In the genomic region with DNA sequence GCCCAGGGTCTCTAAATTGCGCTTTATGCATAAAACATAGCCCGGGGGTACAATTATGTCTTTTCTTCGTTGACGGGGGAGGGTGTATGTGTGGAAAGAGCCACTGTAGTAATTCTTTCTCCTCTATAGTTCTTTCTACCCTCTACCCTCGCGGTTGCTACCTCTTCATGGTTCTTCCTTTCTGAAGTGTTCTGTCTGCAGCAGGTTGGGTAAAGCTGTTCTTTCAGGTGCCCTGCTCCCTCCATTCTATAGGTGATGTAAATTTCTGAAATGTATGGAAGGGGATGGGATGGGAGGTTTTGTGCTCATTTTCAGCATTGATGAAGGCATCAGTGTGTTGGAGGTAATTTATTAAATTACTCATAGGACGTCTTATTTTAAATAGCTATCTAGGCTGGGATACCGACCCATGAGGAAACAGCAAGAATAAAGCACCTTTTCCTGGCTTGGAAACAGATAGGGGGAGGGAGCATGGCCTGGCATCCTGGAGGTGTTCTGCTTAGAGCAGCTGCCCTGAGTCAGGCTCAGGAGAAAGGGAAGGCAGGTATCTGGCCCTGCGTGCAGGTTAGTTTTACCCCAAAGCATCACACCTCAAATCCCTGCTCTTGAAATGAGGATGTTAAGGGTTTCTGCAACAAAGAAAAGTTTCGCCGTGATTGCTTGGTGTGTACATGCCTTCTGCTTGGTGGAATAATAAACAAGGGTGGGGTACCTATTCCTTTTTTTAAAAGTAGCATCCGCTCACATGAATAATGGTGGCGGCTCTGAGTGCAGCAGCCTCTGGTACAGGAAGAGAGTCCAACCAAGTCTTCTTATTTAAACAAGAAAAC, we compare ENCODE assay signal across 8 mouse cellular contexts. TPM values are rescaled to one million over a fixed set of nuclear protein-coding genes. Genes with fewer than 3 reads are reported as not detected.
A peak's percentile ranks its signal among the peaks of the same experiment; 100 is the strongest.
DNase-seq lines count a peak whose midpoint lies in the region; ATAC-seq lines count a peak whose summit lies in the region.

No protein-coding gene starts in this region.

- 15% methylated on average over 13 of the region's 13 CpGs for WGBS in embryonic facial prominence, embryonic 14.5 days
- 12% methylated on average over 13 of the region's 13 CpGs for WGBS in intestine, embryonic 14.5 days
- WGBS in midbrain, embryonic 16.5 days: 16% methylated on average over 13 of the region's 13 CpGs

- DNase-seq in kidney, adult 18-20 months: peak; percentile 22
- no peak for DNase-seq in kidney, postnatal 25 days
- no peak for DNase-seq in embryonic facial prominence, embryonic 14.5 days (ENCODE audit: low spot score)
- DNase-seq in intestine, embryonic 14.5 days (ENCODE audit: low spot score): peak; percentile 52
- DNase-seq in frontal cortex, postnatal 25 days (ENCODE audit: low spot score in 2 of 2): no peak
- DNase-seq in left cerebral cortex, postnatal 14 days (ENCODE audit: low spot score in 2 of 2): no peak

- H3K27me3 ChIP-seq in embryonic facial prominence, embryonic 14.5 days (replicated peaks; ENCODE audit: control insufficient read depth, insufficient read depth, low read length): peaks cover 18% of the 10 kb centered on the region
- no peaks in the 10 kb centered on the region for H3K27me3 ChIP-seq in intestine, embryonic 14.5 days (replicated peaks; ENCODE audit: control insufficient read depth, insufficient read depth, low read length)
- H3K27me3 ChIP-seq in midbrain, embryonic 16.5 days (ENCODE audit: control insufficient read depth, insufficient read depth, low read depth, low read length): peaks cover 42% of the 10 kb centered on the region

- no peak overlapping the region for H3K27ac ChIP-seq in embryonic facial prominence, embryonic 14.5 days (replicated peaks; ENCODE audit: low read depth, low read length)
- H3K27ac ChIP-seq in intestine, embryonic 14.5 days (ENCODE audit: low read depth): no peak overlapping the region
- H3K27ac ChIP-seq in midbrain, embryonic 16.5 days (ENCODE audit: low read length): peak overlapping the region; percentile 3

- ATAC-seq in embryonic facial prominence, embryonic 14.5 days (ENCODE audit: low read depth): no peak
- no peak for ATAC-seq in intestine, embryonic 14.5 days (replicated peaks; ENCODE audit: low FRiP score, low TSS enrichment, low read depth)
- no peak for ATAC-seq in midbrain, embryonic 16.5 days
- ATAC-seq in monocyte, adult 5-6 weeks (replicated peaks; ENCODE audit: insufficient number of reproducible peaks, low FRiP score, low TSS enrichment, poor library complexity, severe bottlenecking): no peak

- peak overlapping the region; percentile 73 for H3K4me2 ChIP-seq in embryonic facial prominence, embryonic 14.5 days (ENCODE audit: low read depth, low read length)
- H3K4me2 ChIP-seq in intestine, embryonic 14.5 days (ENCODE audit: low read length): peak overlapping the region; percentile 82
- H3K4me2 ChIP-seq in midbrain, embryonic 16.5 days (ENCODE audit: low read length): peak overlapping the region; percentile 48

- H3K9me3 ChIP-seq in embryonic facial prominence, embryonic 14.5 days (ENCODE audit: control insufficient read depth, low read length): no peaks in the 10 kb centered on the region
- H3K9me3 ChIP-seq in intestine, embryonic 14.5 days (ENCODE audit: control insufficient read depth, low read length): no peaks in the 10 kb centered on the region
- no peaks in the 10 kb centered on the region for H3K9me3 ChIP-seq in midbrain, embryonic 16.5 days (replicated peaks; ENCODE audit: control insufficient read depth, low read length, poor library complexity, severe bottlenecking)

- H3K9ac ChIP-seq in embryonic facial prominence, embryonic 14.5 days (ENCODE audit: low read depth, low read length): 0 out of 2 replicates have a peak overlapping the region, but pooled peaks have one; percentile 19
- peak overlapping the region; percentile 27 for H3K9ac ChIP-seq in intestine, embryonic 14.5 days (ENCODE audit: low read length)
- H3K9ac ChIP-seq in midbrain, embryonic 16.5 days (ENCODE audit: low read depth, low read length): peak overlapping the region; percentile 49

- H3K4me3 ChIP-seq in embryonic facial prominence, embryonic 14.5 days (ENCODE audit: low read depth, low read length): peak overlapping the region; percentile 57
- peak overlapping the region; percentile 87 for H3K4me3 ChIP-seq in intestine, embryonic 14.5 days (ENCODE audit: low read depth, low read length)
- H3K4me3 ChIP-seq in midbrain, embryonic 16.5 days (ENCODE audit: low read depth, low read length): peak overlapping the region; percentile 21

- H3K36me3 ChIP-seq in embryonic facial prominence, embryonic 14.5 days (ENCODE audit: control insufficient read depth, insufficient read depth, low read length): no peaks in the 10 kb centered on the region
- peaks cover 7% of the 10 kb centered on the region; the same call in 1 of the 2 replicates for H3K36me3 ChIP-seq in intestine, embryonic 14.5 days (ENCODE audit: control insufficient read depth, insufficient read depth, low read length)
- no peaks in the 10 kb centered on the region for H3K36me3 ChIP-seq in midbrain, embryonic 16.5 days (ENCODE audit: control insufficient read depth, insufficient read depth, low read length)

- intact Hi-C loops in left cerebral cortex, postnatal 14 days (cut with DNase I): loop anchor here (5.0 kb wide), 4 partner anchors 35 to 460 kb away; no protein-coding TSS in a partner anchor

- H3K4me1 ChIP-seq in embryonic facial prominence, embryonic 14.5 days (ENCODE audit: control insufficient read depth, insufficient read depth, low read length): peaks cover 6% of the 10 kb centered on the region
- peaks cover 22% of the 10 kb centered on the region for H3K4me1 ChIP-seq in intestine, embryonic 14.5 days (replicated peaks; ENCODE audit: control insufficient read depth, insufficient read depth, low read length)
- peaks cover 13% of the 10 kb centered on the region for H3K4me1 ChIP-seq in midbrain, embryonic 16.5 days (ENCODE audit: control insufficient read depth, insufficient read depth, low read length)

RNA-seq across cellular contexts. Expression of gene Kitl, which starts 1.7 kb away (rescaled TPM):
- polyA plus RNA-seq in embryonic facial prominence, embryonic 14.5 days (2014; fragmentation: Nextera tagmentation; extraction: Ambion mirVana): 36.5 and 40.2 TPM in 2 replicates
- 38.5 and 40.2 TPM in 2 replicates for polyA plus RNA-seq in intestine, embryonic 14.5 days (2014; fragmentation: Nextera tagmentation; extraction: Ambion mirVana)
- polyA plus RNA-seq in midbrain, embryonic 16.5 days (2015; fragmentation: Nextera tagmentation; extraction: Ambion mirVana): 67.0 and 99.2 TPM in 2 replicates
- not detected in 3 replicates for total RNA-seq in monocyte, adult 5-6 weeks (2017)
- total RNA-seq in left cerebral cortex, postnatal 14 days (2021): 10 to 100 TPM; 53.1 to 77.1 TPM

Comparison
In these comparisons a context has a peak if more than half of its experiments do, and no peak if none do; other contexts are left out.
1. DNase-seq: peak in kidney, adult 18-20 months (single experiment) and intestine, embryonic 14.5 days (single experiment); none in kidney, postnatal 25 days (0 of 2), embryonic facial prominence, embryonic 14.5 days (single experiment), frontal cortex, postnatal 25 days (0 of 2) and left cerebral cortex, postnatal 14 days (0 of 2).
2. H3K4me3 ChIP-seq: peak in every context shown above with its lines; median percentile 87 in intestine, embryonic 14.5 days; 57 in embryonic facial prominence, embryonic 14.5 days; 21 in midbrain, embryonic 16.5 days.
3. Peak in every context shown above with its lines, with median percentiles within 50 percentile points of each other: H3K4me2 ChIP-seq and H3K9ac ChIP-seq.